Comparison of ENCODE assay signal across 18 mouse cellular contexts in the genomic region with DNA sequence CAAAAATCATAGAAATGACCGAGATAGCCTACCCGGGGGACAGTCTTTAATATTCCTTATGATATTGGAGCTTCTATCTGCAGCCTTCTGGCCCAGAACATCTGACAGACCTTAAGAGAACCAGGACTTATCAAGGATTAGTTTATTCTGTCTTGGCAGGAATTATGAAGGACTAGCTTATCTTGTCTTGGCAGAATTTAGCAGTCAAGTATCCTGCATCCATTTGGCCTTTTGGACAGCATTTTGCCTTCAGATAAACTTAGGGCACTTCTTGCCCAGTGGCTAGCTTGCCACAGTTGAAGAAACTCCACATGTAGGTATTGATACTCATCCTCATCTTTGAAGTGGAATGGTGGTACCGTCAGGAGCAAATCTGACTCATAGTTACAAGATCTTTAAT. TPM values are rescaled to one million over a fixed set of nuclear protein-coding genes. Genes with fewer than 3 reads are reported as not detected.
"Had no signal": no experiment of that assay in that cellular context is flagged by ENCODE, and none has a peak within 500 bp of the region (broad histone marks: within the 10 kb centered on the region; RNA-seq: fewer than 3 reads in every experiment).

No protein-coding gene starts in this region.

- ATAC-seq: hindbrain, embryonic 16.5 days; inflammation-experienced regulatory T-cells, adult 6 months; intestine, embryonic 15.5 days; intestine, postnatal 0 days had no signal

- DNase-seq: gastrocnemius, postnatal 14 days; heart, adult 2 months; heart, postnatal 4 days; kidney, adult 18-20 months; kidney, adult 8-10 months; kidney, postnatal 10 days; kidney, postnatal 25 days; layer of hippocampus, adult 9-11 months; layer of hippocampus, postnatal 36 days; left cerebral cortex, postnatal 4 days; liver, embryonic 13.5 days had no signal

RNA-seq across cellular contexts. Expression of gene Slc9b1, which starts 4.0 kb away (rescaled TPM):
- total RNA-seq: gastrocnemius, adult 18-20 months; gastrocnemius, adult 8-10 months; gastrocnemius, postnatal 14 days; layer of hippocampus, postnatal 36 days; left cerebral cortex, postnatal 25 days had no signal

RNA-seq across cellular contexts. Expression of gene Slc9b2, which starts 44.4 kb away (rescaled TPM):
- total RNA-seq: gastrocnemius, adult 18-20 months had no signal
